Mouse (Mus musculus) bone marrow macrophage, adult 2 months (primary cell): Measurements from ENCODE around the gene Slc25a34.

ENCODE experiments used
- CTCF ChIP-seq: IDR thresholded peaks from 2 replicates; pipeline ENCODE4 v1.5.1; 2012; ENCODE audit warnings: low read depth, mild to moderate bottlenecking, low read length, moderate library complexity
- POLR2A ChIP-seq: IDR thresholded peaks from 2 replicates; pipeline ENCODE4 v1.6.1; 2012; ENCODE audit warnings: mild to moderate bottlenecking, low read depth, low read length, borderline replicate concordance

GRCm38 (mm10) chr4:141658846-141659484 lies 35.3 kb upstream of the Slc25a34 start:
- TF ChIP-seq CTCF (no peak), POLR2A (no peak)
